Mouse (Mus musculus) erythroblast, embryonic 14.5 days (primary cell): Measurements from ENCODE around the gene Miip.

Experiments used
- GATA1 ChIP-seq: IDR thresholded peaks from 2 replicates; pipeline ENCODE4 v1.6.1; 2012; ENCODE audit warnings: low read length, inconsistent platforms, mixed read lengths
- TAL1 ChIP-seq: IDR thresholded peaks from 3 replicates; pipeline ENCODE4 v1.6.1; 2012; ENCODE audit warnings: low read length, inconsistent platforms, mixed read lengths

DNA sequence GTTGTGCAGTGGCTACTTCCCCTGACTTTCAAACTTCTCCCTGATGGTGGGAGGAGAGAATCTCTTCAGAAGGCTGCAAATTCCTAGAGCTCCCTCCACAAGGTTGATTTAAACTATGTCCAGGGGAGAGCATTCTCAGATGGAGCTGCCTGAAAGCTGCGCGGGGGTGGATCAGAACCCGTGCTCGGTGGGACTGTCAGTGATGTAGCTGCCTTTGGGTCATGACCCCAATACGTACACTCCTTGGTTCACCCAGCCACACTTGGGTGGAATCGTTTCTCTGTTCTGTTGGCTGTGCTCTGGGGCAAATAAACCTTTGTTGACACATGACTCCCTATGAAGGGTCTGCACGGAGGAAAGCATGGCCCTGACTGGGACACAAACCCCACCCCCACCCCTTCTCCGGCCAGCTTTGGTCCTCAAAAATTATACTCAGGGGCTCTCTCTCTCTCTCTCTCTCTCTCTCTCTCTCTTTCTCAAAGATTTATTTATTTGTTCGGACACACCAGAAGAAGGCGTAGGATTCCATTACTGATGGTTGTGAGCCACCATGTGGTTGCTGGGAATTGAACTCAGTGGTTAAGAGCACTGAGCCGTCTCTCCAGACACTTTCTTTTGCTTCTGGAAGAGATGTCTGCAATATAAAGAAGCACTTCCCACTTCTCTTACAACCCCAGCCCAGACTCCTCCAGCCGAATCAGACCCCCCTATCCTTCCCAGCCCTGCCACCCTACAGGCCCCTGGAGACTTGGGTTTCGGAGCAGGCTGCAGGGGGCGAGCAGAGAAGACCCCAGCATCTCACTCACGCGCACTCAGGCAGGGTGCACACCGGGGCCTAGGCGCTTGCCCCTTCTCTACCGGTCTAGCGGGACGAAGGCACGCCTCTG lies 810 bp downstream of the Miip start:
- no peak for TF ChIP-seq GATA1
- no peak for TF ChIP-seq TAL1
